Mouse (Mus musculus) intestine, postnatal 0 days (tissue): ENCODE measurements around the gene Rab11fip5. TPM values are rescaled to one million over a fixed set of nuclear protein-coding genes. Genes with fewer than 3 reads are reported as not detected.
A peak's percentile ranks its signal among the peaks of the same experiment; 100 is the strongest.

Experiments used
- ATAC-seq: fragments of 200-750 bp; cut with Nextera tagmentation; 2 replicates; pipeline ENCODE4 v1.8.0; 2017; ENCODE audit warnings: mild to moderate bottlenecking, moderate TSS enrichment, moderate library complexity
- H3K27ac ChIP-seq: fragments of 300-500 bp; sonication (generic); 2 replicates; pipeline ENCODE4 v1.5.1; 2014; ENCODE audit warnings: mild to moderate bottlenecking, low read depth, low read length, moderate library complexity
- H3K27me3 ChIP-seq: fragments of 300-500 bp; sonication (generic); replicated peaks from 2 replicates; pipeline ENCODE4 v1.6.1; 2014; ENCODE audit warnings: low read length, mixed read lengths; ENCODE audit not compliant: control insufficient read depth, insufficient read depth
- H3K36me3 ChIP-seq: fragments of 300-500 bp; sonication (generic); 2 replicates; pipeline ENCODE4 v1.6.1; 2014; ENCODE audit warnings: mild to moderate bottlenecking, moderate library complexity; ENCODE audit not compliant: control insufficient read depth, insufficient read depth
- H3K4me1 ChIP-seq: fragments of 300-500 bp; sonication (generic); replicated peaks from 2 replicates; pipeline ENCODE4 v1.6.1; 2014; ENCODE audit warnings: antibody characterized with exemption, low read length, mixed read lengths; ENCODE audit not compliant: control insufficient read depth, insufficient read depth
- H3K4me2 ChIP-seq: fragments of 300-500 bp; sonication (generic); replicated peaks from 2 replicates; pipeline ENCODE4 v1.6.1; 2014; ENCODE audit warnings: low read depth, mild to moderate bottlenecking, moderate library complexity
- H3K4me3 ChIP-seq: fragments of 300-500 bp; sonication (generic); 2 replicates; pipeline ENCODE4 v1.5.1; 2014; ENCODE audit warnings: low read depth, low read length
- H3K9ac ChIP-seq: fragments of 300-500 bp; sonication (generic); 2 replicates; pipeline ENCODE4 v1.6.1; 2014; ENCODE audit warnings: mild to moderate bottlenecking, low read depth, low read length
- H3K9me3 ChIP-seq: fragments of 300-500 bp; sonication (generic); 2 replicates; pipeline ENCODE4 v1.6.1; 2016; ENCODE audit warnings: mixed run types; ENCODE audit not compliant: control insufficient read depth
- CTCF ChIP-seq: sonication (generic); IDR thresholded peaks from 2 replicates; pipeline ENCODE4 v1.5.1; 2016; ENCODE audit warnings: low read depth, mild to moderate bottlenecking, control low read depth, antibody characterized with exemption, moderate library complexity
- WGBS: fragments of 180-500 bp; shearing (Covaris S2); extraction: QIAGEN DNeasy Blood & Tissue Kit; methylation state at CpG from one replicate; pipeline ENCODE4 v1.1.7; 2014; 5-methylcytosine and 5-hydroxymethylcytosine counted together
- polyA plus RNA-seq: library from polyadenylated mRNA; unstranded; fragments of >200 nt; fragmentation: Nextera tagmentation; extraction: Ambion mirVana; gene quantifications from 2 replicates; pipeline ENCODE4 v1.2.1, GENCODE M21; 2015

The Rab11fip5 gene
- polyA plus RNA-seq, 1 experiment from 2014 or later, result 30.5 TPM

DNA sequence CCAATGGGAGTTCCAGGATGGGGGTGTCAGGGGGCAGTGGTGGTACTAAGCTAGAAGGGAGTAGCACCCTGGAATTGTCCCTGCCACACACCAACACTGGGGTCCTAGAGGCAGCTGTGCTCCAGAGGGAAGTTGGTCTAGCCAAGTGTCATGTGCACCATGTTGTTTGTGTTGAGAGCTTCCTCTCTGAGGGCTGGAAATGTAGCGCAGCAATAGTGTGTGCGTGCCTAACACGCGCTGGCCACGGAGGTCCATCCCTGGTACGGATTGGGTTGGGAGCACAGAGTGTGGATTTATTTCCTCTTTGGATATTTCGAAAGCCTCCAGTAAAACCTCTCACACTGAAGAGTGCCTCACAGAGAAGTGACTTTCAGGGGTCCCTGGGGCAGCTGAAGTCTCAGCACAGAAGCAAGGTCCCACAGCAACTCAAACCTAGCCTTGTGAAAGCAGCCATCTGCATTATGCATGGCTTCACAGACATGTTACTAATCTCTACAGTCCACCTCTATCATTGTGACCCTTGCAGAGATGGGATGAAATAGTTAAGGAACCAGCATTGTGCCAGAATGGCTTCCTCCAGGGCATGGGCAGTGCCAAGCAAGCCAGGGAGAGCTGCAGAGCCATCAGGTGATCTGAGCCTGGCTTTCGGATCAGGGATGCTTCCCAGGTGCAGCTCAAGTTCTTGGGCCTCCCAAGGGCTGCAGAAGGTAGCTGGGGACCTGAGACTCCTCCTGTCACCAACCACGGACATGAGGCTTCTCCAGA, 3.6 kb downstream of the Rab11fip5 start:
- Histone ChIP-seq H3K4me3 (no peak overlapping the region), H3K27me3 (no peaks in the 10 kb centered on the region), H3K27ac (no peak overlapping the region), H3K9ac (no peak overlapping the region), H3K36me3 (0 out of 2 replicates have a peak, but pooled peaks cover 7% of the 10 kb centered on the region), H3K9me3 (no peaks in the 10 kb centered on the region), H3K4me2 (peak overlapping the region; percentile 37), H3K4me1 (peaks cover 26% of the 10 kb centered on the region)
- no peak for ATAC-seq
- 88% methylated on average over 9 of the region's 9 CpGs for WGBS
- no peak for TF ChIP-seq CTCF

DNA sequence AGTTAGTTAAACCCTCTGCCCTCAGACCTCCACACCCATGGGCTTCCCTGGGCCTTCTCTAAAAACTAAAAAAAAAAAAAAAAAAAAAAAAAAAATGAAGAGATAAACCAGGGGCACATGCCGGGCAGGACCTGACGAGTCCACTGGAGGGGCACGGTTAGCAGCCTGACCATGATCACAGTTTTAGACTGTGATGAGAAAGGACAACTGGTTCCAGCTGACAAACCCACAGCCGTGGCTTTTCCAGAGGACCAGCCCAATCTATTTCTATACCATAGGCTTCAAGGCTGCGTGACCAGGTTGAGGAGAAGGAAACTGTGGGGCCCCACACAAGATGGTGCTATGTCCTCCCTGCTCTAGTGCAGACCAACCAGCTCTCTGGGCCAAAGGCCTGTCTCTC, 4.4 kb downstream of the Rab11fip5 start:
- no peak overlapping the region for H3K9ac ChIP-seq
- 74% methylated on average over 5 of the region's 5 CpGs for WGBS
- 0 out of 2 replicates have a peak overlapping the region, but pooled peaks have one; percentile 17 for H3K4me2 ChIP-seq
- no peaks in the 10 kb centered on the region for H3K9me3 ChIP-seq
- no peak overlapping the region for H3K4me3 ChIP-seq
- no peak overlapping the region for H3K27ac ChIP-seq
- TF ChIP-seq CTCF, result no peak
- no peak for ATAC-seq
- no peaks in the 10 kb centered on the region for H3K27me3 ChIP-seq
- peaks cover 26% of the 10 kb centered on the region for H3K4me1 ChIP-seq
- H3K36me3 ChIP-seq, result 0 out of 2 replicates have a peak, but pooled peaks cover 7% of the 10 kb centered on the region

DNA sequence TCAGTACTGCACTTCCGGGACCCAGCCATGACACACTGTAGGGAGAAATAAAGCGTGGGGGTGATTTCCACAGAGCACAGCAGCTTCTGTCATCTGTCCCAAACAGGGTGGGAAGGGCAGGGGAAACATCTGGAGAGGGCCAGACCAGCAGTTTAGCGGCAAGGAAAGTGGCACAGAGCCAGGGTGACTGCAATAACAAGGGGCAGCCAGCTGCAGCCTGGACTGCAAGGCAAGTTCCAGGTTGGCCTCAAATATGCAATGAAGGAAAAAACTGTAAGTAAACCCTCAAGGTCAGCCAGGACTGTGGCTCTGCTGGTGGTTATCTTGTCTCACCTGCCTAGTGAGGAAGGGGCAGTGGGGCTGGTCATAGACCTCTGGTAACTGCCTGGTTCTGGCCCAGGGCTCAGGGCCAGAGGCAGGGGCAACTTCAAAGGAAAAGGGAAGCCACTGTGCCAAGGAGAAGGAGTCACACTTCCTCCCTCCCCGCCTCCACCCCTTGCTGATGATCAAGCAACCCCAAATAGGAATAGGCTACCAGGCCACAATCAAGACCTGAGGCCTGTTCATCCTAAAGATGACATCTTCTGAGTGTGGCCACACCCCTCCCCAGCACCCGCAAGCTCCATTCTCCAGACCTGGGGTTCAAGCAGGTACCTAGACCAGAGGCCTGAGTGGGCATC, 5.1 kb downstream of the Rab11fip5 start:
- WGBS, result 53% methylated on average over 5 of the region's 5 CpGs
- H3K4me1 ChIP-seq, result peaks cover 26% of the 10 kb centered on the region
- peak overlapping the region; percentile 13; the same call in 1 of the 2 replicates for H3K4me2 ChIP-seq
- no peak overlapping the region for H3K4me3 ChIP-seq
- no peaks in the 10 kb centered on the region for H3K27me3 ChIP-seq
- no peak overlapping the region for H3K27ac ChIP-seq
- ATAC-seq, result no peak
- no peak for TF ChIP-seq CTCF
- H3K36me3 ChIP-seq, result 0 out of 2 replicates have a peak, but pooled peaks cover 7% of the 10 kb centered on the region
- no peaks in the 10 kb centered on the region for H3K9me3 ChIP-seq
- no peak overlapping the region for H3K9ac ChIP-seq

DNA sequence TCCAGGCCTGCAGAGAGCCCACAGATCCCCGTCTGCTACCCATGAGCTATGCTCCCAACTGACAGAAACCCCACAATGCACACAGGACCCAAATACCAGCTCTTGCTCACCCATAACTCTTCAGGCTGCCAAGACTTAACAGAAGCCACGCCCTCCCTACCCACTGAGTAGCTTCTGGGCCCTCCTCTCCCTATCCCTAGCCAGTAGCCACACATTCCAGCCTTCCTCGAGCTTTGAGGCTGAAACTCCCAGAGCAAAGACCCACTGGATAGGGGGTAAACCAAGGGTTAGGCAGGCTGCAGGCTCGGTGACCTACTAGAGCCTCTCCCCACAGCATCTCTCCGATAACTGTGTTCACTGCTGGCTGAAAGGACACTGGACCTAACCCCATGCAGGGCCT, 5.7 kb downstream of the Rab11fip5 start:
- no peak overlapping the region for H3K9ac ChIP-seq
- no peak overlapping the region for H3K4me3 ChIP-seq
- 0 out of 2 replicates have a peak, but pooled peaks cover 7% of the 10 kb centered on the region for H3K36me3 ChIP-seq
- WGBS, result 67% methylated on average over 5 of the region's 5 CpGs
- H3K27me3 ChIP-seq, result no peaks in the 10 kb centered on the region
- H3K9me3 ChIP-seq, result no peaks in the 10 kb centered on the region
- H3K4me2 ChIP-seq, result no peak overlapping the region
- no peak for ATAC-seq
- peak overlapping the region; percentile 21; the same call in 1 of the 2 replicates for H3K27ac ChIP-seq
- peaks cover 29% of the 10 kb centered on the region for H3K4me1 ChIP-seq
- no peak for TF ChIP-seq CTCF

DNA sequence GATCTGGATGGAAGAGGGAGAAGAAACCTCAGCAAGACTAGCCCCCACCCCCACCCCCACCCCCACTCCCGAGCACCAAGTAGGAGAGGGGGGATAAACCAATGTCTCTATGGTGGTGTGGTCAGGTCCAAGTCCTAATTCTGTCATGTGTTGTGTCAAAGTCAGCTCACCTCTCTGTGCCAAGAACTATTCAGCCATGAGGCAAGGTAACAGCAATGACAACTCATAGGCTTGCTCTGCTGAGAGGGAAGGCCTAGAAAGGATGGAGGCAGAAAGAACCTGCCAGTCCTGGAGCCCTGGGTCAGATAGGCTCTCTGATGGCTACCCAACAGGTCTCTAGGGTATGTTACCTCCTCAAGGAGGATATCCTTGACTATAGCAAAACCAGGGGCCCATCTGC, 6.3 kb downstream of the Rab11fip5 start:
- Histone ChIP-seq H3K9ac (no peak overlapping the region), H3K9me3 (no peaks in the 10 kb centered on the region), H3K36me3 (0 out of 2 replicates have a peak, but pooled peaks cover 7% of the 10 kb centered on the region), H3K4me1 (peaks cover 30% of the 10 kb centered on the region), H3K4me2 (no peak overlapping the region), H3K4me3 (no peak overlapping the region), H3K27ac (peak overlapping the region; percentile 21; the same call in 1 of the 2 replicates), H3K27me3 (no peaks in the 10 kb centered on the region)
- no peak for ATAC-seq
- 79% methylated on average over 1 of the region's 1 CpGs for WGBS
- no peak for TF ChIP-seq CTCF

DNA sequence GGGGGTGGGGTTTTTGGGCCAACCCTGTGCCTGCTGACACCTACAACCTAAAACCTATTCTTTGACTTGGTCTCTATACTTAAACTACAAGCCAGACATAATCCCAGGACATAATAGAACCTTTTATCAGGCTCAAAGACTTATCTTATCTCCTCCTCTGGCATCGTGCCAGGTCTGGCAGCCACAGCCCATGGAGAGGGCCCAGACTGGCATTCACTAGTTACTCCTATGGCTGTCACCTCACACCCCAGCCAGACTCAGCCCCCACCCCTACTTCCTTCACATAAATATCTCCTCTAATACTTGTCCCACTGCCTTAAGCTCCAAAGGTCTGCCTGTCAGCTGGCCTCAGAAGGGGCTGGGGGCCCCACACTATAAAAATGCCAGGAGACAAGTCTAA, 8.0 kb downstream of the Rab11fip5 start:
- peak; percentile 95 for ATAC-seq
- no peak overlapping the region for H3K4me3 ChIP-seq
- 40% methylated on average over 1 of the region's 1 CpGs for WGBS

More for the DNA sequence above, 8.0 kb downstream of the Rab11fip5 start:
- Histone ChIP-seq H3K27me3 (no peaks in the 10 kb centered on the region), H3K9ac (no peak overlapping the region), H3K4me2 (peak overlapping the region; percentile 9), H3K27ac (peak overlapping the region; percentile 78), H3K9me3 (no peaks in the 10 kb centered on the region), H3K4me1 (peaks cover 25% of the 10 kb centered on the region), H3K36me3 (0 out of 2 replicates have a peak, but pooled peaks cover 3% of the 10 kb centered on the region)
- TF ChIP-seq CTCF, result no peak
